Mouse (Mus musculus) embryonic fibroblast, embryonic 13.5 days (primary cell): Measurements from ENCODE around the gene Dach1.

Experiments
- CTCF ChIP-seq: IDR thresholded peaks from 2 replicates; pipeline ENCODE4 v1.5.1; 2011; ENCODE audit warnings: mild to moderate bottlenecking, control low read depth, low read length, moderate library complexity, borderline replicate concordance; ENCODE audit not compliant: insufficient read depth
- POLR2A ChIP-seq: IDR thresholded peaks from 2 replicates; pipeline ENCODE4 v1.6.1; 2011; ENCODE audit warnings: low read depth, mild to moderate bottlenecking, control low read depth, low read length, moderate library complexity

GRCm38 (mm10) chr14:98083419-98083818 lies 86.1 kb downstream of the Dach1 start:
- no peak for TF ChIP-seq POLR2A
- TF ChIP-seq CTCF: no peak
